17 mouse cellular contexts compared by ENCODE assay signal in genomic region chr13:30254421-30254820, GRCm38 (mm10).
DNase-seq lines count a peak whose midpoint lies in the region; ATAC-seq lines count a peak whose summit lies in the region.
"Had no signal": no experiment of that assay in that cellular context is flagged by ENCODE, and none has a peak within 500 bp of the region (broad histone marks: within the 10 kb centered on the region; RNA-seq: fewer than 3 reads in every experiment).

No protein-coding gene starts in this region.

- peak overlapping the region; percentile 51 for H3K27ac ChIP-seq in heart, embryonic 13.5 days (replicated peaks)
- H3K27ac ChIP-seq in midbrain, embryonic 10.5 days (replicated peaks): peak overlapping the region; percentile 53; the same call in 1 of the 2 replicates
- H3K27ac ChIP-seq in midbrain, embryonic 13.5 days: no peak overlapping the region
- peak overlapping the region; percentile 48; the same call in 1 of the 2 replicates for H3K27ac ChIP-seq in embryonic facial prominence, embryonic 10.5 days (replicated peaks)
- H3K27ac ChIP-seq: hindbrain, embryonic 13.5 days; intestine, embryonic 15.5 days had no signal

- H3K9ac ChIP-seq in heart, embryonic 13.5 days: no peak overlapping the region
- H3K9ac ChIP-seq in midbrain, embryonic 13.5 days (replicated peaks): no peak overlapping the region
- H3K9ac ChIP-seq: embryonic facial prominence, embryonic 15.5 days; hindbrain, embryonic 13.5 days; intestine, embryonic 15.5 days had no signal

- DNase-seq in heart, postnatal 4 days: no peak
- no peak for DNase-seq in midbrain, embryonic 10.5 days (ENCODE audit: low spot score)
- DNase-seq in embryonic facial prominence, embryonic 10.5 days (ENCODE audit: low spot score): no peak
- DNase-seq in retina, postnatal 1 day: peak; percentile 56
- no peak for DNase-seq in thymus, postnatal 4 days
- DNase-seq: cerebellum, adult 18-20 months; cerebellum, adult 9-11 months; cerebellum, postnatal 36 days had no signal

- no peak for ATAC-seq in heart, embryonic 13.5 days (ENCODE audit: extremely low read depth, insufficient number of reproducible peaks, low FRiP score, low TSS enrichment)
- no peak for ATAC-seq in midbrain, embryonic 13.5 days
- ATAC-seq: intestine, embryonic 15.5 days had no signal

- no peaks in the 10 kb centered on the region for H3K9me3 ChIP-seq in heart, embryonic 13.5 days
- H3K9me3 ChIP-seq in midbrain, embryonic 10.5 days (replicated peaks): no peaks in the 10 kb centered on the region
- H3K9me3 ChIP-seq in midbrain, embryonic 13.5 days: no peaks in the 10 kb centered on the region
- H3K9me3 ChIP-seq in embryonic facial prominence, embryonic 10.5 days: no peaks in the 10 kb centered on the region
- H3K9me3 ChIP-seq: embryonic facial prominence, embryonic 15.5 days; forebrain, embryonic 10.5 days; hindbrain, embryonic 13.5 days; intestine, embryonic 15.5 days had no signal

- peaks cover 27% of the 10 kb centered on the region for H3K4me1 ChIP-seq in heart, embryonic 13.5 days
- peaks cover 28% of the 10 kb centered on the region for H3K4me1 ChIP-seq in midbrain, embryonic 10.5 days
- peaks cover 10% of the 10 kb centered on the region for H3K4me1 ChIP-seq in midbrain, embryonic 13.5 days (replicated peaks)
- peaks cover 47% of the 10 kb centered on the region for H3K4me1 ChIP-seq in embryonic facial prominence, embryonic 10.5 days

- no peaks in the 10 kb centered on the region for H3K36me3 ChIP-seq in heart, embryonic 13.5 days
- no peaks in the 10 kb centered on the region for H3K36me3 ChIP-seq in midbrain, embryonic 10.5 days
- no peaks in the 10 kb centered on the region for H3K36me3 ChIP-seq in midbrain, embryonic 13.5 days
- no peaks in the 10 kb centered on the region for H3K36me3 ChIP-seq in embryonic facial prominence, embryonic 10.5 days (replicated peaks)
- H3K36me3 ChIP-seq: embryonic facial prominence, embryonic 15.5 days; forebrain, embryonic 10.5 days; hindbrain, embryonic 13.5 days; intestine, embryonic 15.5 days had no signal

- H3K4me2 ChIP-seq in heart, embryonic 13.5 days: no peak overlapping the region
- no peak overlapping the region for H3K4me2 ChIP-seq in midbrain, embryonic 13.5 days (replicated peaks)
- H3K4me2 ChIP-seq: embryonic facial prominence, embryonic 15.5 days; heart, embryonic 11.5 days; hindbrain, embryonic 13.5 days; intestine, embryonic 15.5 days had no signal

- 71% methylated on average over 6 of the region's 6 CpGs for WGBS in heart, embryonic 13.5 days
- WGBS in midbrain, embryonic 10.5 days: 60% methylated on average over 6 of the region's 6 CpGs
- WGBS in midbrain, embryonic 13.5 days: 64% methylated on average over 6 of the region's 6 CpGs
- WGBS in embryonic facial prominence, embryonic 10.5 days: 56% methylated on average over 6 of the region's 6 CpGs

- H3K27me3 ChIP-seq in heart, embryonic 13.5 days (replicated peaks): no peaks in the 10 kb centered on the region
- H3K27me3 ChIP-seq in midbrain, embryonic 10.5 days (ENCODE audit: low read depth, poor library complexity, severe bottlenecking): no peaks in the 10 kb centered on the region
- H3K27me3 ChIP-seq in midbrain, embryonic 13.5 days: no peaks in the 10 kb centered on the region
- no peaks in the 10 kb centered on the region for H3K27me3 ChIP-seq in embryonic facial prominence, embryonic 10.5 days (replicated peaks; ENCODE audit: low read depth, poor library complexity, severe bottlenecking)
- H3K27me3 ChIP-seq: CH12.LX; embryonic facial prominence, embryonic 15.5 days; intestine, embryonic 15.5 days had no signal

- H3K4me3 ChIP-seq in heart, embryonic 13.5 days: no peak overlapping the region
- H3K4me3 ChIP-seq in midbrain, embryonic 10.5 days: no peak overlapping the region
- no peak overlapping the region for H3K4me3 ChIP-seq in midbrain, embryonic 13.5 days (replicated peaks)
- H3K4me3 ChIP-seq in embryonic facial prominence, embryonic 10.5 days: no peak overlapping the region
- H3K4me3 ChIP-seq: embryonic facial prominence, embryonic 15.5 days; erythroblast, embryonic 14.5 days; forebrain, embryonic 10.5 days; hindbrain, embryonic 13.5 days; intestine, embryonic 15.5 days had no signal
